Mouse (Mus musculus) left cerebral cortex, adult 18-20 months (tissue): ENCODE results near the gene Gjb4. TPM values are rescaled to one million over a fixed set of nuclear protein-coding genes. Genes with fewer than 3 reads are reported as not detected.
A peak's percentile ranks its signal among the peaks of the same experiment; 100 is the strongest.

ENCODE experiments used
- DNase-seq, 2 experiments: peaks; one replicate each; pipeline ENCODE4 v3.0.0; 2021 to 2022; ENCODE audit warnings: low spot score in 2 of 2, mixed read lengths in 1 of 2
- total RNA-seq, 2 experiments: library from RNA; stranded (reverse); gene quantifications; 2 replicates each; pipeline ENCODE4 v1.2.3; 2021

Gene Gjb4
- total RNA-seq, 2 experiments from 2014 or later: not detected

GRCm38 (mm10) chr4:127352594-127352993, 1.3 kb downstream of the Gjb4 start:
- DNase-seq: no peak

DNA sequence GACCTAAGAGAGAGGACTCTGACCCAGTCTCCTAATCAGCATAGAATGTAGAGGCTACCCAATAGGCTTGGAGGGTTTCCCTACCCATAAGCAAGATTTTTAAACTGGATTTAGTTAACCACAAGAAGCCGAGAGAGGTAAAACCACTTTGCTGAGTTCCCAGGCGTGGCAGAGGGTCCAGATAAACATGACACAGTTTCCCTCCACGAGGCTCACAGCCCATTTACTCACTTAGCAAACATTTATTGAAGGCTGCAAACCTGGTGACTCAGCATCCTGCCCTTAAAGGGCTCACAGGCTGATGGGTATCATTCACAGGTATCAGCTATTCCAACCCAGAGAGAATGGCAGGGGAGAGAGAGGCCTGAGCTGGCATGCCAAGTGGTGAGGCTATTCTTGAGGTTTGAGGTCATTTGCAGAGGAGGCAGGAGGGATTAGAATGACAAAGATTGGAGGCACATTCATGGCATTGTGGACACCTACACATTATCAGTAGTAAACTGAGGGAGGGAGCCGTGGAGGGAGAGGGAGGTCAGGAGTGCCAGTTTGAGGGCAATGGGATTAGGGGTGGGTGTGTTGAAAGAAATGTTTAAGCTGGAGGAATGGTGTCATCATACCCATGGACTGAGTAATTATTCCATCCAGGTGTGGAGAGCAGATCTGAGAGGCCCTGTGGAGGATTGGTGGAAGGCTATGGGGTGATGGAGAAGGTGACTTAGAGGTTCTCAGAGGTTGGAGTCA, 4.2 kb downstream of the Gjb4 start:
- no peak for DNase-seq

DNA sequence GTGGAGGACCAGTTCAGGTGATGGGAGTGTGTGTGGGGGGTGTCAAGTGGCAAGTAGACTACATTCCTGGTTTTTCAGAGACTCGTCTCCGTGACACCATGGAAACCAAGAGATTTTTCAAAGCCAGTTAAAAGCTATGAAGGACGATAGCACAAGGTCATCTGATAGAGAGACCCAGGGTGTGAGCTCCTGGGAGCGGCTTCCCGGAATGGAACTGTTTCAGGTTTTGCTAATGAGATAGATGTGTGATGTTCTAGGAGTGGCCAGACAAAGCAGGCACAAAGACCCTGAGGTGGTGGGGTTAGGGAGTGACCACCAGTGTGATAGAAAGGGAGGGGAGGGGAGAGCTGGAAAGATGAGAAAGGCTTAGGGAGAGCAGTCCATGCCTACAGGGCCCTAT, 8.9 kb downstream of the Gjb4 start:
- DNase-seq: no peak

DNA sequence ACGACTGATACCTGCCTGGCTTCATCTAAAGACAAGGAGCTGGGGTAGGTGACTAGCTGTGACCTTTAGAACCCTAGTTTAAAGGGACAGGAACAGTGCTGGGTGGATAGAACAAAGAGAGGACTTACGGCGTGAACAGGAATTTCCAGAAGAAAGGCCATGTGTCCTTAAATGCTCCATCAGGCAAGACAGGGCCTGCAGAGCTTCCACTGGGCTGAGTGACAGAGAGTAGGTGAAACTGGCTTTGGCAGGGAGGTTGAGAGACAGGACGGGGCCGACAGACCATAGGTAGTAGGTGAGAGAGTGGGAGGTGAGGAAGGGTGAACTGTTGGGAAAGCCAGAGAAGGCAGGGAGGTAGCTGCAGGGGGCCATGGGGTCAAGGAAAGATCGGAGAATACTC, 12.5 kb downstream of the Gjb4 start:
- DNase-seq: no peak

DNA sequence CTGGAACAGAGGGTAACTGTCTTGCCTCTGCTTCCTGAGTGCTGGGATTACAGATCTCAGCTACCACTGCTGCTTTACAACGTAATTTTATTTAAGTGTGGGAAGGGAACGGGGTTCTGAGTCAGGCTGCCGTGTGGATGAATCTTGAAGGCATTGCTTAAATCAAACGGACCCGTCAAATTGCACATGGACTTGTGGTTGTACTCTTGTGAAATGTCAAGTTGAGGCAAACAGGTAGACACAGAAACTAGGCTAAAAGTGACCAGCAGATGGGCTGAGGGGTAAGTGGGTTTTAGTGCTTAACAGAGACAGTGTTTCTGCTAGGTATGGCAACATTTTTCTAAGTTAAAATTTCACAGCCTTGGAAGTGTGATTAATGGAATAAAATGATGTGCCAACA, 16.2 kb downstream of the Gjb4 start:
- no peak for DNase-seq

DNA sequence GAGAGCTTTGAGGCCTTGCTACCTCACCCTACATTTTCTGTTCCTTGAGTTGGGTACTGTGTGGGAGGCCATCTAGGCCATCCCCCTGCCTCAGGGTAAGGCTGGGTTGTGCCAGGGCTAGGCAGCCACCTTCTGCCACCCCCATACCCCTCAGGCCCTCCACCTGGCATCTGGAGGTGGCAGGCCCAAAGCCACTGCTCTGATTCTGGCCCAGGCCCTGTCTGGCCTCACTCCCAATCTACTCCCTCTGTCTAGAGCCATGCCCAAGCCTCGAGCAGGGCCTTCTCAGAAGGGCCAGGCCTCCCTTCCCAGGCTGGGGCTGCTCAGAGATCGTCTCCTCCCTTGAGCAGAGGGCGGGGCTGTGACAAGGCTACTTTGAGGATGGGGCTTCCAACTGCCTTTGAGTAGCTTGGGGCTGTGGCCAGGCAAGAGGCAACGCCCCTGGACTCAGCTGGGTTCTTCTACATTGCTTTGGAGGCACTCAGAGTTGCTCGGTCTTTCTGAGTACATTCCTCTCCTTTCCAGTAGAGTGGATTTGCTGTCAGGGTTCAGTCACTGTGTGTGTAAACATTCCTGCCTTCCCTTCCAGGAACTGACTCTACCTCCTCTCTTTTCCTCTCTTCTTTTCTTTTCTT, 18.9 kb downstream of the Gjb4 start:
- DNase-seq: no peak

DNA sequence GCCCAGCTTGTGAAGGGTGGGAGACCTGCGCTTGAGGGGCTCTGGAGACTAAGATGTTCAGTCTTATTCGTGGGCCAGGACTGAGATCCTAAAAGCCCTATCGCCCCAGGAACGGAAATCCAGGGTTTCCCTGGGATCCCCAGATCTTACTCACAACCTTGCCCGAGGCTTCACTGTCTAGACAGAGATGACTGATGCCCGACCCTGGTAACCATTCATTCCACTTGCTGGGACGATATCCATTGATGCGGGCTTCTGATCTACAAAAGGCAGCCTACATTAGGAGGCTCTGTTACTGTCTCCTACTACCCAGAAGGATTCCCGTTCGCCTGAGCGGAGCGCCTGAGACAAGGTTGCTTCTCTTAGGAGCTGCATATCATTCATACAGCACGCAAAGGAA, 22.7 kb downstream of the Gjb4 start:
- DNase-seq: no peak

GRCm38 (mm10) chr4:127330181-127331100, 23.4 kb downstream of the Gjb4 start, which contains the start of gene Gjb3:
TSS of gene Gjb3 (minus strand) at chr4:127330844.
- DNase-seq: peak in 1 of 2 experiments; percentile 11

GRCm38 (mm10) chr4:127329751-127330150, 24.1 kb downstream of the Gjb4 start:
- DNase-seq: no peak

- no peak for DNase-seq
Measured at GRCm38 (mm10) chr4:127329046-127329445, 24.8 kb downstream of the Gjb4 start.

DNA sequence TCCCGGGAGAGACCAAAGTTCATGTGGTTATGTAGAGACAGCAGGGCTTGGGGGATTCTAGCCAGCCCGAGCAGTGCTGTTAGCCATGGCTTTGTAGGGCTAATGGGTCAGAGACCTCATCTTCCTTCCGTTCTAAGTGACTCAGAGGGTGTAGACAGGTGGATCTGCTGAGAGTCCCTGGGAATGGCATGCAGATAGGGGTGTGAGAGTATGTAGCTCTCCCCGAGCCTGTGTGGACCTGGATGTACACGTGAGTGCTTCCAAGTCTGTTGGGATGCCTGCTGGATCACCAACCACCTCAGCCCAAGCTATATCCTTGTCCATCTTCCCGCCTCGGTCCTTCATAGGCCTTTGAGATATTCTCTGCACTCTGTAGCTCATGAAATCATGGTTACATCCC, 25.5 kb downstream of the Gjb4 start:
- no peak for DNase-seq

GRCm38 (mm10) chr4:127327749-127328148, 26.1 kb downstream of the Gjb4 start:
- no peak for DNase-seq

DNA sequence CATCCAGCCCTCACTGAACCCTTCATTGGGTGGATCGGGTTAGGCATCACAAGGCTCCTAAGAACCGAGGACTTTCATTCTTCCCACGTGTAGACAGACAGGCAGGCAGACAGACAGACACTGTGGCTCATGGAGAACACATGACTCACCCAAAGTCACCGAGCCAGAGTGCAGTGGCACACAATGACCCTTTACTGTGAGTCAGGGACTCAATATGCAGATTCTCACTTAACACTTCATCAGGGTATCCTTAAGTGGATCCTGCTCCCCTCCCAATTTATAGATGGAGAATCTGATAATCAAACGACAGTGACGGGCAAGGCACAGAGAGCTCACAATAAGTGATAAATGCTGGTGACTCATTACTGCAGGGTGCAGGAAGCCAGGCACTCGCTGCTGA, 26.6 kb downstream of the Gjb4 start:
- DNase-seq: no peak

GRCm38 (mm10) chr4:127325276-127325675, 28.6 kb downstream of the Gjb4 start:
- no peak for DNase-seq

- peak; percentile 80 to 86 for DNase-seq
Measured at GRCm38 (mm10) chr4:127324759-127325158, 29.1 kb downstream of the Gjb4 start.

GRCm38 (mm10) chr4:127324296-127324695, 29.6 kb downstream of the Gjb4 start:
- DNase-seq: no peak

GRCm38 (mm10) chr4:127323651-127324050, 30.2 kb downstream of the Gjb4 start:
- no peak for DNase-seq

DNA sequence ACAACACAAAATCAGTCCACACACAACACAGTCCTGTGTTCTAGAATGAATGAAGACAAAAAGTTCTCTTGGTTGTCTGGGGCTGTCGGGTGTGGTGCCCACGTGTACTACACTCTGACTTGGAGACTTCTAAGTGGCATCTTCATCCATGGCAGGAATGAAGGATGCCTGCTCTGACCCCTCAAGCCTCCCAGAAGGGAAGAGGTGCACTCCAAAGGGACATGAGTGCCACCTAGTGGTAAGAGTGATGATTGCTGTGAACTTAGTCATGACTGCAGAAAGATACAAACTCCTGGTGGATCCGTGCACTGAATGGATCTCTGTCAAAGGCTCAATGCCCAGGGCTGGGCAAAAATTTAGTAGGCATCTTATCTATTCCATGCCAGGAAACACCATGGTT, 34.3 kb downstream of the Gjb4 start:
- peak; percentile 58 to 79 for DNase-seq

DNA sequence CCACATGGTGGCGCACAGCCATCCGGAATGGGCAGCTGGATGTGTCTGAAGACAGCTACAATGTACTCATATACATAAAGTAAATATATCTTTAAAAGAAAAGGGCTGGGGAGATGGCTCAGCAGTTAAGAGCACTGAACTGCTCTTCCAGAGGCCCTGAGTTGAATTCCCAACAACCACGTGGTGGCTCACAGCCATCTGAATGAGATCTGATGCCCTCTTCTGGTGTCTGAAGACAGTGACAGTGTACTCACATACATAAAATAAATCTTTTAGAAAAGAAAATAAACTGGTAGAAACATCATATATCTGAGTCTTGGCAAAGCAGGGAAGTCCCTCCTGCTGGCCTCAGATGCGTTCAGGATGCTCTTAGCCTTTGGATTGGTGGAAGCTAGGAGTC, 36.7 kb downstream of the Gjb4 start:
- DNase-seq: no peak

- no peak for DNase-seq
Measured at GRCm38 (mm10) chr4:127315753-127316152, 38.1 kb downstream of the Gjb4 start.

DNA sequence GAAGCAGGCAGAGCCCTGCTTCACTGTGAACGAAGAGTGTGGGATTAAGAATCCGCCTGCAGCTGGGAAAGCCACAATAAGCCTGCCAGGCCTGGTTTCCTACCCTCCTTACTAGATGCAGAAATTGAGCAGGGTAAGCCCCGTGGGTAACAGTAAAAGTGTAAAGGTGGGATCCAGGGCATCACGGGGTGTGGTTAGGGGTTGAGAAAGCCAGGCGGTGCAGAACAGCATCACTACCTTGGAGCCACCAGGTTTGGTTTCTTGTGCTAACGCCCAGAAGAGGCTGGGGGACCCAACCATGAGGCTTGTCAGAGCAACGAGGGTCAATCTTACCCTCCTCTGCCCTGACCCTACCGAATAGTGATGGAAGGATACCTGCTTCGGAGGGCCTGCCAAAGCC, 39.3 kb downstream of the Gjb4 start:
- no peak for DNase-seq

- DNase-seq: peak; percentile 64 to 76
Measured at GRCm38 (mm10) chr4:127313861-127314260, 40.0 kb downstream of the Gjb4 start, which contains the start of gene Gja4. TSS of gene Gja4 (minus strand) at chr4:127314039.
